Mouse (Mus musculus) heart, embryonic 11.5 days (tissue): ENCODE results near the gene Rock2. TPM values are rescaled to one million over a fixed set of nuclear protein-coding genes. Genes with fewer than 3 reads are reported as not detected.
A peak's percentile ranks its signal among the peaks of the same experiment; 100 is the strongest.

Source experiments
- ATAC-seq: fragments of 200-750 bp; cut with Nextera tagmentation; replicated peaks from 2 replicates; pipeline ENCODE4 v1.8.0; 2017; ENCODE audit warnings: moderate library complexity; ENCODE audit not compliant: insufficient number of reproducible peaks, low FRiP score, low TSS enrichment
- H3K27ac ChIP-seq: fragments of 300-500 bp; sonication (generic); 2 replicates; pipeline ENCODE4 v1.5.1; 2014; ENCODE audit warnings: mild to moderate bottlenecking, low read depth, low read length
- H3K27me3 ChIP-seq: fragments of 300-500 bp; sonication (generic); 2 replicates; pipeline ENCODE4 v1.6.1; 2014; ENCODE audit warnings: mild to moderate bottlenecking, low read length, mixed read lengths; ENCODE audit not compliant: control insufficient read depth, insufficient read depth
- H3K36me3 ChIP-seq: fragments of 300-500 bp; sonication (generic); 2 replicates; pipeline ENCODE4 v1.6.1; 2014; ENCODE audit warnings: mild to moderate bottlenecking, low read length, moderate library complexity, mixed read lengths; ENCODE audit not compliant: control insufficient read depth, insufficient read depth
- H3K4me1 ChIP-seq: fragments of 300-500 bp; sonication (generic); 2 replicates; pipeline ENCODE4 v1.6.1; 2014; ENCODE audit warnings: low read length; ENCODE audit not compliant: control insufficient read depth, insufficient read depth
- H3K4me2 ChIP-seq: fragments of 300-500 bp; sonication (generic); 2 replicates; pipeline ENCODE4 v1.6.1; 2014; ENCODE audit warnings: mild to moderate bottlenecking, moderate library complexity
- H3K4me3 ChIP-seq: fragments of 300-500 bp; sonication (generic); 2 replicates; pipeline ENCODE4 v1.5.1; 2014; ENCODE audit warnings: low read depth, low read length
- H3K9ac ChIP-seq: fragments of 300-500 bp; sonication (generic); 2 replicates; pipeline ENCODE4 v1.6.1; 2014; ENCODE audit warnings: mild to moderate bottlenecking, low read depth, low read length, moderate library complexity
- H3K9me3 ChIP-seq: fragments of 300-500 bp; sonication (generic); replicated peaks from 2 replicates; pipeline ENCODE4 v1.6.1; 2016; ENCODE audit warnings: low read length; ENCODE audit not compliant: control insufficient read depth
- WGBS: fragments of 180-500 bp; shearing (Covaris S2); extraction: QIAGEN DNeasy Blood & Tissue Kit; methylation state at CpG from one replicate; pipeline ENCODE4 v1.1.7; 2014; ENCODE audit not compliant: insufficient replicate concordance; 5-methylcytosine and 5-hydroxymethylcytosine counted together
- polyA plus RNA-seq: library from polyadenylated mRNA; unstranded; fragments of >200 nt; fragmentation: Nextera tagmentation; extraction: Ambion mirVana; gene quantifications from 2 replicates; pipeline ENCODE4 v1.2.1, GENCODE M21; 2014

The Rock2 gene
- polyA plus RNA-seq, 1 experiment from 2014 or later, result 22.2 TPM

DNA sequence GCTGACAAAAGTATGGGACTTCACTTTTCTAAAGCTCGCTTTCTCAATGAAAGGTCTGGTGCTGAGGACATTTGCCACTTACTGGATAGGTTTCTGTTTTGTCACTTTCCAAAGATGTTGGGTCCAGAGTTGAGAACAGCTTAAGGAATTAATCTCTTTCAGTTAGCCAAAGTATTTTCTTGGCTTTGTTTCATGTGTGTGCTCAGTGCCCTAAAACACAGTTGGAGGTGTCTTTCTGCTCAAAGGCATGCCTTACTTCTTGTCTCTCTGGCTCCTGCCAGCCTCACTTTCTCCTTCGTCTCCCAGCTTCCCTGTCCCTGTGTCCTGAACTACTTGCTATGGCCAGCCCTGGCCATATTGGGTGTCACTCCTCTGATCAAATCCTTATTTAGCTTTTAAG is 96.7 kb downstream of the Rock2 start:
- Histone ChIP-seq H3K27ac (no peak overlapping the region), H3K27me3 (no peaks in the 10 kb centered on the region), H3K9me3 (no peaks in the 10 kb centered on the region), H3K4me3 (no peak overlapping the region), H3K4me1 (peaks cover 7% of the 10 kb centered on the region; the same call in 1 of the 2 replicates), H3K36me3 (peaks cover 8% of the 10 kb centered on the region), H3K4me2 (no peak overlapping the region), H3K9ac (no peak overlapping the region)
- 87% methylated on average over 2 of the region's 2 CpGs for WGBS
- no peak for ATAC-seq

- 87% methylated on average over 2 of the region's 2 CpGs for WGBS
- Histone ChIP-seq H3K4me1 (peaks cover 7% of the 10 kb centered on the region; the same call in 1 of the 2 replicates), H3K4me2 (no peak overlapping the region), H3K27ac (no peak overlapping the region), H3K9ac (no peak overlapping the region), H3K36me3 (peaks cover 6% of the 10 kb centered on the region; the same call in 1 of the 2 replicates), H3K9me3 (no peaks in the 10 kb centered on the region), H3K4me3 (no peak overlapping the region), H3K27me3 (no peaks in the 10 kb centered on the region)
- ATAC-seq, result no peak
Observed at GRCm38 (mm10) chr12:16992355-16992754, 97.7 kb downstream of the Rock2 start.

DNA sequence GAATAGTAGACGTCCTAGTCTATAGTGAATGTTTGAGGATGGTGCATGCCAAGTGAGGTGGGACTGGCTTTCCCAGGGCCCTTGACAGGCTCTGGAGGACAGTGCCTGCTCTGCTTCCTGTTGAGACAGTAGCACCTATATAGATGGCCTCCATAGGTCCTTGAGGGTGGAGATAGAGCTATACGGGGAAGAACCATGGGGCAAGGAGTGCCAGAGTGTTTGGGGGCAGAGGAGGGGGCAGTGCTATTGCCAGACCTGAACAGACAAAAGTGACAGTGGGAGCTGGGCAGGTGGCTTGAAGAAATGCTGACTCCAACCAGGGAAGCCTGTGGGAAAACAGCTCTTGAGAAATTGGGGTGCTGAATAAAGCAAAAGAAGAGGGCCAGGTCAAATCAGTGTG is 99.6 kb downstream of the Rock2 start:
- Histone ChIP-seq H3K4me2 (no peak overlapping the region), H3K9ac (no peak overlapping the region), H3K27ac (no peak overlapping the region), H3K27me3 (no peaks in the 10 kb centered on the region; the same call in none of the 2 replicates), H3K9me3 (no peaks in the 10 kb centered on the region), H3K4me3 (no peak overlapping the region), H3K36me3 (peaks cover 6% of the 10 kb centered on the region; the same call in 1 of the 2 replicates), H3K4me1 (peaks cover 12% of the 10 kb centered on the region)
- ATAC-seq, result no peak
- 81% methylated on average over 2 of the region's 2 CpGs for WGBS

DNA sequence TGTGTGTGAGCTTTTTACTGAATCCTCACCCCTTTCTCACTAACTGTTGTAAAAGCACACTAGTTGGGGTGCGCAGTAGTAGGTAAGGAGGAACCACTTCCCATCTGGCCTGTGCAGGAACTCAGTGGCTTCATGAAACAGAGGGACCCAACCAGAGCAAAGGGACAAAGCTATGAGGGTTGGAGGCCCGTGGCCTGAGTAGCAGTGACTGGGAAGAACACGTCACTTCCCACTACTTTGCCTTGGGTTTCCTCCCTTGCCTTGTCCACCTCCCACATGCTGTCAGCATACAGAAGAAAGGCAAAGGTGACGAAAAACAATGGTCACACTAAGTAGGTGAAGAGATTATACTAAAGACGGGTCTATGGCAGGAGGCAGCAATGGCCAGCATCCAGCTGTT is 101.6 kb downstream of the Rock2 start:
- no peaks in the 10 kb centered on the region for H3K9me3 ChIP-seq
- no peak overlapping the region for H3K9ac ChIP-seq
- no peak overlapping the region for H3K4me3 ChIP-seq
- H3K4me2 ChIP-seq, result no peak overlapping the region
- H3K36me3 ChIP-seq, result peaks cover 6% of the 10 kb centered on the region; the same call in 1 of the 2 replicates
- H3K4me1 ChIP-seq, result peaks cover 13% of the 10 kb centered on the region
- no peak for ATAC-seq
- WGBS, result 76% methylated on average over 5 of the region's 5 CpGs
- no peaks in the 10 kb centered on the region; the same call in none of the 2 replicates for H3K27me3 ChIP-seq
- no peak overlapping the region for H3K27ac ChIP-seq

DNA sequence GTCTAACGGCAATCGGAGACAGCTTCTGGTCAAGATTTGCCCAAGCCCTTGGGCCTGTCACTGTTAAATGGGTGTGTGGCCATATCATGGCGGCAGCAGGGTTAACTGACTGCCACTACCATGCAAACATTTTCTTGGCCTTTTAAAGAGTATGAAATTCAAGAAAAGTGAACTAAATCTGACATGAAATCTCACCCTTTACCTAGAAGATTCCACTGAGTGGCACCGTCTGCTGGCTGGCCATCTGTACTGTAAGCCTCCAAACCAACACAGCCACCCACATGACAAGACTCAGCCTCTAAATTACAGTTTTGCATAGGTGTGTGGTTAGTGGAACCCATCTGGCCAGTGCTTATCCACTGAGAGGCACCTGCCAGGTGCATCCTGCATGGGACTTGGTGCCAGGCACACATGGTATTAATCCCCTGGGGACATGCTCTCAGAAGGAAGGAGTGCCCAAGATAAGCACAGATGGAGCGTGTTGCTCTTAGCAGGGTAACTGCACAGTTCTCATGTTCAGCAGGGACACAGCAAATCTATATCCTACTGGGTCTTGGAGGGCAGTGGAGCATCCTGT is 102.3 kb downstream of the Rock2 start:
- Histone ChIP-seq H3K27me3 (peaks cover 4% of the 10 kb centered on the region), H3K4me1 (peaks cover 13% of the 10 kb centered on the region), H3K9ac (no peak overlapping the region), H3K4me3 (no peak overlapping the region), H3K27ac (no peak overlapping the region), H3K36me3 (peaks cover 6% of the 10 kb centered on the region; the same call in 1 of the 2 replicates), H3K9me3 (no peaks in the 10 kb centered on the region), H3K4me2 (no peak overlapping the region)
- WGBS, result 85% methylated on average over 5 of the region's 5 CpGs
- no peak for ATAC-seq

DNA sequence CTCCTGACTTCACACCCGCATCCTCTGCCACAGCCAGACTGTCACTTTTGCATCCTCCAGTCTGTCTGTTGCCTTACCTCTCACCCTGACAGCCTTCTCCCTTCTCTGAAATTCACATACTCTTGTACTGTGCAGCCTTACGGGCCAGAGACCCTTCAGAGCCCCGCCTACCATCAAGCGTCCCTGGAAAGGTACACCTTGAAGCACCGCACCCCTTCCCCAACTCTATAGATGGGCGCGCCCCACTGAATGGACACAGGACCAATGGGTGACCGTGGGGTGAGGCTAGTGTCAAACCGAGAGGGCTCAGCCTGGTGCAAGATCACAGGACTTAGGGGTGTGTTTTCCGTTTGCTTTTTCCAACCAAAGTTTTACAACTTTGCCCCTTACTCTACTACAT is 104.5 kb downstream of the Rock2 start:
- H3K9me3 ChIP-seq, result no peaks in the 10 kb centered on the region
- peaks cover 13% of the 10 kb centered on the region for H3K4me1 ChIP-seq
- H3K4me2 ChIP-seq, result peak overlapping the region; percentile 72
- H3K27ac ChIP-seq, result no peak overlapping the region
- H3K27me3 ChIP-seq, result peaks cover 5% of the 10 kb centered on the region
- H3K9ac ChIP-seq, result peak overlapping the region; percentile 28; the same call in 1 of the 2 replicates
- peak overlapping the region; percentile 62 for H3K4me3 ChIP-seq
- H3K36me3 ChIP-seq, result peaks cover 6% of the 10 kb centered on the region; the same call in 1 of the 2 replicates
- 7% methylated on average over 10 of the region's 10 CpGs for WGBS
- ATAC-seq, result no peak

DNA sequence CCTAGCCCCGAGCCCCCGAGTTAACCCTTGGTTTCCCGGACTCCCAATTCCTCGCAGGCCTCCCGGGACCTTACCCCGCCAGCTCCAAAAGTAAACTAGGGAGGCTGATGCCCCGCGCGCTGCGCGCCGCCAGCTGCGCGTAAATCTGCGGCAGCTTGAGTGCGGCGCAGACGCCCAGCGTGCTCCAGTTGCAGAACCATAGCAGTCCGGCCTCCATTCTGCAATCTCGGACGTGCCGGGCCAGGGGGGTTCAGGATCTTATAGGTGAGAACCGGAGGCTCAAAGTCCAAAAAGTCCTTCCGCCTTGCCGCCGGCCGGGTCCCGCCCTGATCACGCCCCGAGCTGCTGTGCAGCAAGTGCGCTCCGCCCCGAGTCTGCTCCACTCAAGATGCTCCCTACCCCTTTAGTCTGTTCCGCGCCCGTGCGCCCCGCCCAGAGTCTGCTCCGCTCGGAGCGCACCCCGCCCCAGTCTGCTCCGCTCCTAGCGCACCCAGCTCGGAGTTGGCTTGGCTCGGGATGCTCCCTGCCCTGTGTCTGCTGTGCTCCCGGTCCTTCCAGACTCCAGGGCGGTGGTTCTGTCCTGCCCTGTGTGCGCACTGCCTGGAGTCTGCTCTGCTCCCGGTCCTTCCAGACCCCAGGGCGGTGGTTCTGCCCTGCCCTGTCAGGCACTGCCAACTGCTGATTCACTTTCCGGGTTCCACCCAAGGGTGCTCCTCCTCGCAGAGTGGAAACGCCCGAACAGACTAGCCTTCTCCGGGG is 105.2 kb downstream of the Rock2 start, which contains the start of gene Pqlc3:
TSS of gene Pqlc3 (minus strand) at position 670 of the 759 bp plus-strand sequence.
- Histone ChIP-seq H3K9me3 (no peaks in the 10 kb centered on the region), H3K9ac (peak within 1 kb of the TSS; percentile 69), H3K36me3 (peaks cover 6% of the 10 kb centered on the region; the same call in 1 of the 2 replicates), H3K27ac (peak within 1 kb of the TSS; percentile 46; the same call in 1 of the 2 replicates), H3K4me3 (peak within 1 kb of the TSS; percentile 62), H3K4me2 (peak within 1 kb of the TSS; percentile 72), H3K4me1 (peaks cover 7% of the 10 kb centered on the region), H3K27me3 (peaks cover 5% of the 10 kb centered on the region)
- WGBS, result under 1% methylated on average over 57 of the region's 57 CpGs
- peak; percentile 90 for ATAC-seq

DNA sequence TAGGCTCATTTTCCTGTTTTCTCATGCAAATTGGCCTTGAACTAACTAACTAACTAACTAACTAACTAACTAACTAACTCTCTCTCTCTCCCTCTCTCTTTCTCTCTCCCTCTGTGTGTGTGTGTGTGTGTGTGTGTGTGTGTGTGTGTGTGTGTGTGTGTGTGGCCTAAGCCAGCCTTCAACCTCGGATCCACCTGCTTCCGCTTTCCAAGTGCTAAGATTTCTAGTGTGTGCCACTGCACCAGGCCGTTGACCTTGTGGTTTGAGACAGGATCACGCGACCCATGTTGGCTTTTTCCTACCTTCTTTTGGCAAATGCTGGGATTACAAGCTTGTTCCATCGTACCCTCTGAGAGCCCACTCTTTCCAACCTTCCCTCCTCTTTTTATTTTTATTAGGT is 105.9 kb downstream of the Rock2 start:
- no peak overlapping the region for H3K4me3 ChIP-seq
- H3K36me3 ChIP-seq, result 0 out of 2 replicates have a peak, but pooled peaks cover 2% of the 10 kb centered on the region

More for the DNA sequence above, 105.9 kb downstream of the Rock2 start:
- Histone ChIP-seq H3K4me2 (peak overlapping the region; percentile 72), H3K4me1 (peaks cover 7% of the 10 kb centered on the region), H3K27ac (no peak overlapping the region), H3K9me3 (no peaks in the 10 kb centered on the region), H3K9ac (no peak overlapping the region), H3K27me3 (peaks cover 5% of the 10 kb centered on the region)
- WGBS, result 56% methylated on average over 6 of the region's 6 CpGs
- no peak for ATAC-seq
